Mouse (Mus musculus) forebrain, embryonic 10.5 days (tissue): ENCODE data around the gene Jmjd7. TPM values are rescaled to one million over a fixed set of nuclear protein-coding genes. Genes with fewer than 3 reads are reported as not detected.
A peak's percentile ranks its signal among the peaks of the same experiment; 100 is the strongest.

Experiments used
- DNase-seq: peaks from one replicate; pipeline ENCODE4 v3.0.0-alpha.2; 2017; ENCODE audit warnings: low spot score; ENCODE audit errors: extremely low spot score
- H3K27ac ChIP-seq: fragments of 300-500 bp; sonication (generic); 2 replicates; pipeline ENCODE4 v1.5.1; 2016; ENCODE audit warnings: mild to moderate bottlenecking
- H3K27me3 ChIP-seq: fragments of 300-500 bp; sonication (generic); 2 replicates; pipeline ENCODE4 v1.6.1; 2016; ENCODE audit warnings: mild to moderate bottlenecking; ENCODE audit not compliant: poor library complexity, severe bottlenecking
- H3K36me3 ChIP-seq: fragments of 300-500 bp; sonication (generic); replicated peaks from 2 replicates; pipeline ENCODE4 v1.6.1; 2016; ENCODE audit warnings: mild to moderate bottlenecking, moderate library complexity
- H3K4me1 ChIP-seq: fragments of 300-500 bp; sonication (generic); 2 replicates; pipeline ENCODE4 v1.6.1; 2016
- H3K4me3 ChIP-seq: fragments of 300-500 bp; sonication (generic); 2 replicates; pipeline ENCODE4 v1.5.1; 2016; ENCODE audit warnings: mild to moderate bottlenecking, moderate library complexity
- H3K9me3 ChIP-seq: fragments of 300-500 bp; sonication (generic); 2 replicates; pipeline ENCODE4 v1.6.1; 2016; ENCODE audit warnings: mild to moderate bottlenecking, moderate library complexity
- WGBS: fragments of 180-500 bp; shearing (Covaris S2); methylation state at CpG from one replicate; pipeline ENCODE4 v1.1.7; 2016; 5-methylcytosine and 5-hydroxymethylcytosine counted together
- polyA plus RNA-seq: library from polyadenylated mRNA; unstranded; fragments of >200 nt; fragmentation: Nextera tagmentation; extraction: Ambion mirVana; gene quantifications from 2 replicates; pipeline ENCODE4 v1.2.1, GENCODE M21; 2016

Gene Jmjd7
- 22.3 and 24.9 TPM in 2 replicates for polyA plus RNA-seq

- Histone ChIP-seq H3K27me3 (no peaks in the 10 kb centered on the region), H3K4me1 (peaks cover 19% of the 10 kb centered on the region), H3K9me3 (no peaks in the 10 kb centered on the region), H3K27ac (peak within 1 kb of the TSS; percentile 94), H3K36me3 (peaks cover 68% of the 10 kb centered on the region), H3K4me3 (peak within 1 kb of the TSS; percentile 88)
- WGBS = 6% methylated on average over 50 of the region's 50 CpGs
- DNase-seq = peak; percentile 87
Observed at GRCm38 (mm10) chr2:120026984-120027949, at the start of gene Jmjd7, which contains the start of gene Gm28042. TSS of gene Jmjd7 (plus strand) at chr2:120027483. TSS of gene Gm28042 (plus strand) at chr2:120027493.

GRCm38 (mm10) chr2:119980343-119980986 is 46.8 kb upstream of the Jmjd7 start:
- 92% methylated on average over 7 of the region's 7 CpGs for WGBS
- Histone ChIP-seq H3K9me3 (no peaks in the 10 kb centered on the region), H3K36me3 (peaks cover 9% of the 10 kb centered on the region; the same call in 1 of the 2 replicates), H3K27me3 (no peaks in the 10 kb centered on the region), H3K4me3 (no peak overlapping the region), H3K27ac (no peak overlapping the region), H3K4me1 (peaks cover 5% of the 10 kb centered on the region)
- DNase-seq = no peak

DNA sequence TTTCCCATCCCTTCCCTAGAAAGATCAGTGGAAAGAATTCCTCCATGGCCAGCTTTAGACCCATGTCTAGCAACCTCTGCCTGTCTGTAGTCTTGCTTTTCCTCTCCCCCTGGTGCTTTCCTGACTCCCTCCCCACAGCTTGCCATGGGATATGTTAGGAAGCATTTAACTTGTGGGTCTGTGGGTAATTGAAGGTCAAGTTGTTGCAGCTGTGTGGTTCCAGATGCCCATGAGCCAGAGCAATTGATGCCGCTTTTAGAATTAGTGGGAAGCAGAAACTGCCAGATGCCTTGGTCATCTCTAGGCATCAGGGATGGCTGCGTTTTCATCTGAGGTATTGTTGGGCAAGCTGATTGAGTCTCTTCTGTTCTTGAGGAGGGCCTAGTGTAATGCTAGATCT is 45.7 kb upstream of the Jmjd7 start:
- DNase-seq = no peak
- H3K9me3 ChIP-seq = no peaks in the 10 kb centered on the region
- no peak overlapping the region for H3K4me3 ChIP-seq
- H3K36me3 ChIP-seq = peaks cover 9% of the 10 kb centered on the region; the same call in 1 of the 2 replicates
- no peak overlapping the region for H3K27ac ChIP-seq
- 71% methylated on average over 2 of the region's 2 CpGs for WGBS
- H3K4me1 ChIP-seq = peaks cover 12% of the 10 kb centered on the region
- no peaks in the 10 kb centered on the region for H3K27me3 ChIP-seq

DNA sequence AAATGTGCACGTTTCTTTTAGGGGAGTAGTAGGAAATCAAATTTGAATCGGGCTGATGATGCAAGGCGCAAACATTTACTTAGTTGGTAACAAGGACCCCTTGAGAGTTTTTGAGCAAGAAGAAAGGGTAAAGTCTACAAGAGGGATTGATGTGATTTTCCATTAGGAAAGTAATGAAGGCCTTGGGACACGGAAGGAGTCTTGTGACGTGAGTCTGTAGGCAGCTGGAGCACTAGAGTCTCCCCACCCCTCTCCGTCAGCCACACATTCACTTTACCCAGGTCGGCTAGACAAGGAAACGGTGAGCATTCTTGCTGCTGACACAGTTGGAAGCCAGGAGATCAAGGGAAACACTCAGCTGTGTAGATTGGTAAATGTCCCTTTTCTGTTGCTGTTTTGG is 41.4 kb upstream of the Jmjd7 start:
- WGBS = 75% methylated on average over 8 of the region's 8 CpGs
- H3K4me3 ChIP-seq = no peak overlapping the region
- H3K36me3 ChIP-seq = peaks cover 9% of the 10 kb centered on the region; the same call in 1 of the 2 replicates
- no peaks in the 10 kb centered on the region for H3K27me3 ChIP-seq
- no peak for DNase-seq
- H3K27ac ChIP-seq = no peak overlapping the region
- H3K4me1 ChIP-seq = peaks cover 7% of the 10 kb centered on the region; the same call in 1 of the 2 replicates
- H3K9me3 ChIP-seq = no peaks in the 10 kb centered on the region

- 88% methylated on average over 6 of the region's 6 CpGs for WGBS
- H3K4me3 ChIP-seq = no peak overlapping the region
- H3K27me3 ChIP-seq = no peaks in the 10 kb centered on the region
- no peak for DNase-seq
- peaks cover 7% of the 10 kb centered on the region; the same call in 1 of the 2 replicates for H3K4me1 ChIP-seq
- H3K36me3 ChIP-seq = peaks cover 8% of the 10 kb centered on the region; the same call in 1 of the 2 replicates
- H3K9me3 ChIP-seq = no peaks in the 10 kb centered on the region
- H3K27ac ChIP-seq = no peak overlapping the region
Observed at GRCm38 (mm10) chr2:119986369-119986768, 40.9 kb upstream of the Jmjd7 start.

- Histone ChIP-seq H3K9me3 (no peaks in the 10 kb centered on the region), H3K4me1 (0 out of 2 replicates have a peak, but pooled peaks cover 7% of the 10 kb centered on the region), H3K27ac (no peak overlapping the region), H3K4me3 (no peak overlapping the region), H3K36me3 (no peaks in the 10 kb centered on the region; the same call in 1 of the 2 replicates), H3K27me3 (no peaks in the 10 kb centered on the region)
- no peak for DNase-seq
- WGBS = 91% methylated on average over 2 of the region's 2 CpGs
Observed at GRCm38 (mm10) chr2:119987441-119987840, 39.8 kb upstream of the Jmjd7 start.

GRCm38 (mm10) chr2:119988952-119989351 is 38.3 kb upstream of the Jmjd7 start:
- DNase-seq = no peak
- H3K9me3 ChIP-seq = no peaks in the 10 kb centered on the region
- H3K4me1 ChIP-seq = 0 out of 2 replicates have a peak, but pooled peaks cover 7% of the 10 kb centered on the region
- no peaks in the 10 kb centered on the region for H3K27me3 ChIP-seq
- H3K27ac ChIP-seq = no peak overlapping the region
- WGBS = 92% methylated on average over 4 of the region's 4 CpGs
- no peaks in the 10 kb centered on the region for H3K36me3 ChIP-seq
- H3K4me3 ChIP-seq = no peak overlapping the region

GRCm38 (mm10) chr2:119990881-119991280 is 36.4 kb upstream of the Jmjd7 start:
- H3K27ac ChIP-seq = no peak overlapping the region
- H3K27me3 ChIP-seq = no peaks in the 10 kb centered on the region
- H3K9me3 ChIP-seq = no peaks in the 10 kb centered on the region
- peaks cover 16% of the 10 kb centered on the region; the same call in 1 of the 2 replicates for H3K4me1 ChIP-seq
- no peaks in the 10 kb centered on the region for H3K36me3 ChIP-seq
- DNase-seq = no peak
- 88% methylated on average over 6 of the region's 6 CpGs for WGBS
- no peak overlapping the region for H3K4me3 ChIP-seq

DNA sequence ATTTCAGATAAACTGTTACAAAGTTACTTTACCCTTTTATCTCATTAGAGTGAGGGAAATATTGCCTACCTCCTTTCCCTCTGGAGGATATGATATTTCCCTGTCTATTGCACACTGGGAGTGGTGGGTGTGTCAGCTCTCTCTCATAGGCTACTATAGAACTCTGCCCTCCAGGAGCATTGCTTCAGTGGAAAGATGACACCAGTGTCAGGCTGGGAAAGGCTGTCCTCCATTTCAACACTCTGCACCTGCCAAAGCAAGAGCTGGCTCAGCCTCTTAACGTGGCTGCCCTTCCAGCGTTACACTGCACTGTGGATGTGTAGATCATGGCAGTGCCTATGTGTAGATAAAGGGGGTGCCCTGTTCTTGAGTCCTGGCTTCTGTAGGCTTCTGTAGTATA is 34.9 kb upstream of the Jmjd7 start:
- no peaks in the 10 kb centered on the region; the same call in 1 of the 2 replicates for H3K36me3 ChIP-seq
- no peaks in the 10 kb centered on the region for H3K27me3 ChIP-seq
- H3K4me1 ChIP-seq = peaks cover 9% of the 10 kb centered on the region; the same call in 1 of the 2 replicates
- H3K9me3 ChIP-seq = no peaks in the 10 kb centered on the region
- 89% methylated on average over 2 of the region's 2 CpGs for whole genome bisulfite sequencing
- no peak for DNase-seq
- H3K4me3 ChIP-seq = no peak overlapping the region
- H3K27ac ChIP-seq = no peak overlapping the region

- no peak overlapping the region for H3K4me3 ChIP-seq
- no peak overlapping the region for H3K27ac ChIP-seq
- peaks cover 9% of the 10 kb centered on the region; the same call in 1 of the 2 replicates for H3K4me1 ChIP-seq
- no peaks in the 10 kb centered on the region for H3K27me3 ChIP-seq
- DNase-seq = no peak
- no peaks in the 10 kb centered on the region; the same call in 1 of the 2 replicates for H3K36me3 ChIP-seq
- 65% methylated on average over 2 of the region's 2 CpGs for WGBS
- no peaks in the 10 kb centered on the region for H3K9me3 ChIP-seq
Observed at GRCm38 (mm10) chr2:119993515-119993914, 33.8 kb upstream of the Jmjd7 start.

GRCm38 (mm10) chr2:119994839-119995238 is 32.4 kb upstream of the Jmjd7 start:
- Histone ChIP-seq H3K27me3 (no peaks in the 10 kb centered on the region), H3K4me3 (no peak overlapping the region), H3K27ac (no peak overlapping the region), H3K4me1 (peaks cover 9% of the 10 kb centered on the region; the same call in 1 of the 2 replicates), H3K9me3 (no peaks in the 10 kb centered on the region), H3K36me3 (peaks cover 7% of the 10 kb centered on the region; the same call in 1 of the 2 replicates)
- no peak for DNase-seq
- 91% methylated on average over 6 of the region's 6 CpGs for WGBS

- Histone ChIP-seq H3K27ac (peak overlapping the region; percentile 54; the same call in 1 of the 2 replicates), H3K36me3 (peaks cover 7% of the 10 kb centered on the region; the same call in 1 of the 2 replicates)
- DNase-seq = no peak
Observed at GRCm38 (mm10) chr2:119995391-119996281, 31.6 kb upstream of the Jmjd7 start.

More at GRCm38 (mm10) chr2:119995391-119996281, 31.6 kb upstream of the Jmjd7 start:
- no peak overlapping the region for H3K4me3 ChIP-seq
- H3K4me1 ChIP-seq = peaks cover 9% of the 10 kb centered on the region; the same call in 1 of the 2 replicates
- WGBS = 67% methylated on average over 9 of the region's 9 CpGs
- no peaks in the 10 kb centered on the region for H3K9me3 ChIP-seq
- no peaks in the 10 kb centered on the region for H3K27me3 ChIP-seq
